Mouse (Mus musculus): ENCODE measurements around the gene Neurod4. TPM values are rescaled to one million over a fixed set of nuclear protein-coding genes. Genes with fewer than 3 reads are reported as not detected.

Gene Neurod4
- polyA plus RNA-seq (2015; fragmentation: Illumina TruSeq; extraction: RNeasy Lipid Tissue Mini Kit (QIAGEN cat#74804); ENCODE audit: low read depth, low replicate concordance), result 0.51 TPM

GRCm38 (mm10) chr10:130280066-130280465 is at the start of gene Neurod4:
Gene Neurod4, minus strand, starts transcription at chr10:130280240.

GRCm38 (mm10) chr10:130322637-130323036 is 42.6 kb upstream of the Neurod4 start, which contains the start of gene Tespa1:
Gene Tespa1, plus strand, starts transcription at chr10:130322870.

Other genes starting within 250 kb of the Neurod4 start
- gene Olfr821, start 249.9 kb downstream of the Neurod4 start, polyA plus RNA-seq (2015; fragmentation: Illumina TruSeq; extraction: RNeasy Lipid Tissue Mini Kit (QIAGEN cat#74804); ENCODE audit: low read depth, low replicate concordance), result not detected
- not detected for gene Olfr822, start 209.0 kb downstream of the Neurod4 start, polyA plus RNA-seq (2015; fragmentation: Illumina TruSeq; extraction: RNeasy Lipid Tissue Mini Kit (QIAGEN cat#74804); ENCODE audit: low read depth, low replicate concordance)
- gene Olfr823, start 164.9 kb downstream of the Neurod4 start, polyA plus RNA-seq (2015; fragmentation: Illumina TruSeq; extraction: RNeasy Lipid Tissue Mini Kit (QIAGEN cat#74804); ENCODE audit: low read depth, low replicate concordance), result not detected
- gene Olfr824, start 150.2 kb downstream of the Neurod4 start, polyA plus RNA-seq (2015; fragmentation: Illumina TruSeq; extraction: RNeasy Lipid Tissue Mini Kit (QIAGEN cat#74804); ENCODE audit: low read depth, low replicate concordance), result not detected
- gene Olfr825, start 113.5 kb downstream of the Neurod4 start, polyA plus RNA-seq (2015; fragmentation: Illumina TruSeq; extraction: RNeasy Lipid Tissue Mini Kit (QIAGEN cat#74804); ENCODE audit: low read depth, low replicate concordance), result not detected
- not detected for gene Olfr826, start 96.1 kb downstream of the Neurod4 start, polyA plus RNA-seq (2015; fragmentation: Illumina TruSeq; extraction: RNeasy Lipid Tissue Mini Kit (QIAGEN cat#74804); ENCODE audit: low read depth, low replicate concordance)
- gene Olfr827, start 65.8 kb downstream of the Neurod4 start, polyA plus RNA-seq (2015; fragmentation: Illumina TruSeq; extraction: RNeasy Lipid Tissue Mini Kit (QIAGEN cat#74804); ENCODE audit: low read depth, low replicate concordance), result not detected
- not detected for gene Tespa1, start 42.6 kb upstream of the Neurod4 start, polyA plus RNA-seq (2015; fragmentation: Illumina TruSeq; extraction: RNeasy Lipid Tissue Mini Kit (QIAGEN cat#74804); ENCODE audit: low read depth, low replicate concordance)
- 0.31 TPM for gene Vmn2r84, start 114.1 kb upstream of the Neurod4 start, polyA plus RNA-seq (2015; fragmentation: Illumina TruSeq; extraction: RNeasy Lipid Tissue Mini Kit (QIAGEN cat#74804); ENCODE audit: low read depth, low replicate concordance)
- 0.39 TPM for gene Vmn2r85, start 149.5 kb upstream of the Neurod4 start, polyA plus RNA-seq (2015; fragmentation: Illumina TruSeq; extraction: RNeasy Lipid Tissue Mini Kit (QIAGEN cat#74804); ENCODE audit: low read depth, low replicate concordance)
- gene Vmn2r86, start 175.8 kb upstream of the Neurod4 start, polyA plus RNA-seq (2015; fragmentation: Illumina TruSeq; extraction: RNeasy Lipid Tissue Mini Kit (QIAGEN cat#74804); ENCODE audit: low read depth, low replicate concordance), result 0.10 TPM
- 1.1 TPM for gene Vmn2r87, start 217.2 kb upstream of the Neurod4 start, polyA plus RNA-seq (2015; fragmentation: Illumina TruSeq; extraction: RNeasy Lipid Tissue Mini Kit (QIAGEN cat#74804); ENCODE audit: low read depth, low replicate concordance)

Data from brain, adult 10 weeks (tissue).